Mouse (Mus musculus) embryonic facial prominence, embryonic 15.5 days (tissue): ENCODE results near the gene Tomm40l. TPM values are rescaled to one million over a fixed set of nuclear protein-coding genes. Genes with fewer than 3 reads are reported as not detected.
"Not testable (repeated sequence)": the region's sequence is repeated elsewhere in the genome, so short reads cannot be mapped to it uniquely, and the experiment has no call there.

Experiments
- ATAC-seq: fragments of 200-750 bp; cut with Nextera tagmentation; 2 replicates; pipeline ENCODE4 v1.8.0; 2017; ENCODE audit warnings: low read depth, moderate TSS enrichment; ENCODE audit not compliant: insufficient number of reproducible peaks, low FRiP score, low TSS enrichment
- H3K27ac ChIP-seq: fragments of 300-500 bp; sonication (generic); replicated peaks from 2 replicates; pipeline ENCODE4 v1.5.1; 2015; ENCODE audit warnings: mild to moderate bottlenecking, inconsistent platforms
- H3K27me3 ChIP-seq: fragments of 300-500 bp; sonication (generic); 2 replicates; pipeline ENCODE4 v1.6.1; 2015; ENCODE audit warnings: inconsistent platforms
- H3K36me3 ChIP-seq: fragments of 300-500 bp; sonication (generic); 2 replicates; pipeline ENCODE4 v1.6.1; 2015; ENCODE audit warnings: mild to moderate bottlenecking, inconsistent platforms
- H3K4me1 ChIP-seq: fragments of 300-500 bp; sonication (generic); 2 replicates; pipeline ENCODE4 v1.6.1; 2015; ENCODE audit warnings: inconsistent platforms
- H3K4me2 ChIP-seq: fragments of 300-500 bp; sonication (generic); replicated peaks from 2 replicates; pipeline ENCODE4 v1.6.1; 2015; ENCODE audit warnings: mild to moderate bottlenecking, inconsistent platforms
- H3K4me3 ChIP-seq: fragments of 300-500 bp; sonication (generic); replicated peaks from 2 replicates; pipeline ENCODE4 v1.5.1; 2015; ENCODE audit warnings: mild to moderate bottlenecking, inconsistent platforms
- H3K9ac ChIP-seq: fragments of 300-500 bp; sonication (generic); 2 replicates; pipeline ENCODE4 v1.6.1; 2015; ENCODE audit warnings: inconsistent platforms
- H3K9me3 ChIP-seq: fragments of 300-500 bp; sonication (generic); replicated peaks from 2 replicates; pipeline ENCODE4 v1.6.1; 2016; ENCODE audit warnings: inconsistent platforms
- WGBS: fragments of 180-500 bp; shearing (Covaris S2); methylation state at CpG from one replicate; pipeline ENCODE4 v1.1.7; 2015; 5-methylcytosine and 5-hydroxymethylcytosine counted together
- polyA plus RNA-seq: library from polyadenylated mRNA; unstranded; fragments of >200 nt; fragmentation: Nextera tagmentation; extraction: Ambion mirVana; gene quantifications from 2 replicates; pipeline ENCODE4 v1.2.1, GENCODE M21; 2015

The Tomm40l gene
- polyA plus RNA-seq, 1 experiment from 2014 or later: 30.0 TPM

DNA sequence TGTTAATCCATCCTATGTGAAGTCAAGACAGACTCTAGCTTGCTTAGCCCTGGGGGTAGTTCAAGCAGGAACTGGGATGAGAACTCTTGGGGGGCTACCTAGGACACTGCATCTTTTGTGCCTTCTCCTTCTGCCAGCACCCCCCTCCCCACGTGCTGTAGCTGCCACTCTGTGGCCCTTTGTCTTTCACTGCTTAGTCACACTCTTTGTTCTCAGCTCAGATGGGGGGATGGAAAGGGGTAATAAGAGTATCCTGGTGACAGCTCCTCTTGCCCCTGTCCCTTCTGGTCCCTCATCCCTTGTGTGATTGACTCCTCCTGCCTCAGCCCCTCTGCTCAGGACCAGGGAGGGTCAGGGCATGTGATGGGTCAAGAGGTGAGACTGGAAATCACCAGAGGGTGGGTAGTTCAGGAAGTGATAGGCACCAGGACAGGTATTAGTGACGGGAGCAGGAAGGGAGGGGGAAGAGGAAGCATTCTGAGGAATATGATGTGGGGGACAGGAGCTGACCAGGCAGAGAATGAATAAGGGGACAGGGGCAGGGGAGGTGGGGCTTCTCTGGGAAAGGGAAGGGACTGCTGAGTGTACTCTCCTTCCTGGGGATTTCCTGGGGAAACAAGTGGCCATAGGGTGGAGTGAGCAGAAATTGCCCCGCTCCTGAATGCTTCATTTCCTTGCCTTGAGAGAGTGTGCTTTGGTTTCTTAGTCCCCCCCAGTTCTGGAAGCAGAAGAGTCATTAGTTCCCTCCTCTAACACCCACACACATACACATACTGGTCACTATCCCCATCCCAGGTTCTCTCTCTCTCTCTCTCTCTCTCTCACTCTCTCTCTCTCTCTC, 26.3 kb upstream of the Tomm40l start:
- no peak for ATAC-seq
- WGBS: 40% methylated on average over 3 of the region's 3 CpGs
- no peak overlapping the region for H3K4me2 ChIP-seq
- peaks cover 13% of the 10 kb centered on the region for H3K36me3 ChIP-seq
- H3K4me1 ChIP-seq: peaks cover 74% of the 10 kb centered on the region
- no peaks in the 10 kb centered on the region for H3K9me3 ChIP-seq
- H3K27ac ChIP-seq: peak overlapping the region; percentile 97
- H3K4me3 ChIP-seq: no peak overlapping the region
- H3K27me3 ChIP-seq: no peaks in the 10 kb centered on the region
- no peak overlapping the region for H3K9ac ChIP-seq

DNA sequence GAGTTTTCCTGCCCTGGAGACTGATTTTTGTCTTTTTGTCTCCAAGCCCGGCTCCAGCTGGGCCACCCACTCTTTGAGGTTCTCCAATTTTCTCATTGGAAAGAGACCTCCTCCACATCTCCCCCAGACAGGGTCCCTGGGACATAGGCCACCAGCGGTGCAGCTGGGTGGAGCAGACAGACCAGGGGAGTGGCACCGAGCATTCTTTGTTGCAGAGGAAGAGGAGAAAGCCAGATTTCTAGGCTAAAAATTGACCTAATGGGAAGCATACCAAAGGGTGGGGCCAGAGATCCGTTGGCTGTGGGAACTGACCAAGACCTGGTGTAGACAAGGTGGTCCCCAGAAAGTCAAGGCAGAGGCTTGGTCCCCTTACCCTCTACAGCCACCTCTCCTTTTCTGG, 25.6 kb upstream of the Tomm40l start:
- WGBS: 10% methylated on average over 4 of the region's 4 CpGs
- Histone ChIP-seq H3K4me3 (peak overlapping the region; percentile 59), H3K27ac (peak overlapping the region; percentile 97), H3K9ac (no peak overlapping the region), H3K36me3 (peaks cover 18% of the 10 kb centered on the region), H3K9me3 (no peaks in the 10 kb centered on the region), H3K27me3 (no peaks in the 10 kb centered on the region), H3K4me2 (peak overlapping the region; percentile 67), H3K4me1 (peaks cover 68% of the 10 kb centered on the region)
- no peak for ATAC-seq

DNA sequence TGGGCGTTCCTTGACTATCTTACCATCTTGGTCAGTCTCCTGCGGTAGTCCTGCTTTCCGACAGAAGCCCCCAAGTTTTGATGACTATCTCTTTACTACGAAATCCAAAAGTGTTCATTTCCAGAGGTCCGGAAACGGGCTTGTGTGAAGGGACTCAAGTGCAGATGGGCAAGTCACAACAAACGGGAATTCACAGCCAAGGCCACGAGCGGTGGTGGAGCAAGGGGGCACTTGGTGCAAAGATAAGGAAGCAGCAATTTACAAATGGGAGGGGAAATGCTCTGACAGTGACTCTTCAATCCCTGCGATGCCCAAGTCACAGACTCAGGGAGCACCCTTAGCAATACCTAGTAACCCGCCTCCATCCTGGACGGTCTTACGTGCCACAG, 25.1 kb upstream of the Tomm40l start:
- Histone ChIP-seq H3K4me3 (peak overlapping the region; percentile 59), H3K4me2 (peak overlapping the region; percentile 67), H3K9me3 (no peaks in the 10 kb centered on the region), H3K9ac (no peak overlapping the region), H3K4me1 (peaks cover 63% of the 10 kb centered on the region), H3K27ac (peak overlapping the region; percentile 97), H3K36me3 (peaks cover 23% of the 10 kb centered on the region), H3K27me3 (no peaks in the 10 kb centered on the region)
- no peak for ATAC-seq
- 7% methylated on average over 13 of the region's 13 CpGs for WGBS

DNA sequence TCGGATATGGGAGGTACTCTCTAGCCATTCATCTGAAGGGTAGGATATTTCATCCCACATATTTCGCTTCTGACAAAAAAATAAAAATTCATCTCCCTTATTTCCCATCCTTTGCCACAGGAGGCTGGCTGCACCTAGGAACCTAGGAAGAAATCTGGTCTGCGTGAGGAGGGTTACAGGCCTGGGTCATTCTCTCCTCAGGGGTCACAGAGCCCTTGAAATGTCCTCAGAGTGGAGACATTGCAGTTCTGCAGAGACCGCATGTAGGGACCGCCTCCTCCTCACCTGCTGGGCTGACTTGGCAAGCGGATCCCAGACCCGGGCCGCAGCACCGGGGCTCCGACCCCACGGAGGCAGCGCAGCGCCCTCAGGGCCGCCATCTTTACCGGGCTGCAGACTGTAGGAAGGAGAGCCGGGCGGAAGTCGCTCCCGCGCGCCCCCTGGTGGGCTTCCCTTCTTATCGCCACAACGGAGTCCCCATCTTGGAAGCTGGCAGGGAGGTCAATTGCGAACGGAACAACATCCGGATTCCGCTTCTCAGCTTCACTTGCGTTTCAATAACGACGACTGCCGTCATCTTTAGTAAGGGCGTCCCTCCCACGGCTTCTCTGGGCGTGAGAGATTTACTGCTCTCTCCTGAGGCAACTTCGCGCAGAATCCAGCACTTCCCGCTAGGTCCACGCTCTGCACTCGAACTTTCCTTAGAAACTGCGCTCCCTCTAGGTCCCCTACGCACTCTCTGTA, 24.6 kb upstream of the Tomm40l start:
- Histone ChIP-seq H3K36me3 (peaks cover 29% of the 10 kb centered on the region), H3K4me3 (peak overlapping the region; percentile 59), H3K9me3 (no peaks in the 10 kb centered on the region), H3K4me1 (peaks cover 57% of the 10 kb centered on the region), H3K9ac (peak overlapping the region; percentile 63), H3K4me2 (peak overlapping the region; percentile 67), H3K27ac (peak overlapping the region; percentile 97), H3K27me3 (no peaks in the 10 kb centered on the region)
- ATAC-seq: peak; percentile 87
- WGBS: under 1% methylated on average over 41 of the region's 41 CpGs

DNA sequence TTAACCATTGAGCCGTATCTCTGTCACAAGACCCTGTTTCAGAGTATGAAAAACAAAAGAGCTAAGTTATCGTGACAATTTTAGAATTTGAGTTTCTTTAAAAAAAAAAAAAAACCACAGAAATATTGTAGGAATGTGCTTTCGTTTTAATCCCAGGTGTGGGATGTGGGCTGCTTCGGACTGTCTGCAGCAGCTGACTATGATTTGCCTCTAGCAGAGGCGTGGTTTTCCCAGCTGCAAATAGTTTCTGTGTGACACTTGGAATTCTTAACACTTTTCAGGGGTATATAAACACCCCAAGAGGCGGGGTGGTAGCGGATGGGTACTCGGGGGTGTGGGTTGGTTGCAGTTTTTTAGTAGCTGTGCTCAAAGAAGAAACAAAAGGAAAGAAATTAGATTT, 23.0 kb upstream of the Tomm40l start:
- Histone ChIP-seq H3K9me3 (no peaks in the 10 kb centered on the region), H3K4me2 (no peak overlapping the region; the same call in 1 of the 2 replicates), H3K27me3 (no peaks in the 10 kb centered on the region), H3K36me3 (peaks cover 43% of the 10 kb centered on the region), H3K4me1 (peaks cover 42% of the 10 kb centered on the region), H3K4me3 (no peak overlapping the region), H3K9ac (no peak overlapping the region), H3K27ac (no peak overlapping the region)
- 55% methylated on average over 8 of the region's 8 CpGs for WGBS
- ATAC-seq: no peak

DNA sequence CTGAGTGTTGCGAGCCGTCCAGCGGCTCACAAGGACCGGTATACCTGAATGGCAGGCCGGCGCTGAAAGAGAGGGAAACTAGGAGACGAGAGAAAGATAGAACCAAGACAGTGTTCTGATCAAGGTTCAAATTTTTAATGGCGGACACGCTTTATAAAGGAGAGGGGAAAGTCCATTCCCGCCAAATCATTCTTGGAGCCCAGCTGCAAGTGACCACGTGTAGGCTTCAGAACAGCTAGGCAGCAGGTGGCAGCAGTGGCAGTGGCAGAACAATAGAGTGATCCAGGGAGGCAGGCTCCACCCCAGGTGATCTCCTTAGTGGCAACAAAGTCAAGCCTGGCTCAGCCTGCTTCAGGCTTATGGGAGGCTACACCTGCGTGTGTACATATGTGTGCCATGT, 19.6 kb upstream of the Tomm40l start:
- H3K9me3 ChIP-seq, ATAC-seq, H3K9ac ChIP-seq, H3K27ac ChIP-seq, H3K4me2 ChIP-seq, H3K4me3 ChIP-seq, H3K27me3 ChIP-seq: not testable (repeated sequence)
- Histone ChIP-seq H3K4me1 (peaks cover 11% of the 10 kb centered on the region), H3K36me3 (peaks cover 76% of the 10 kb centered on the region)
- 83% methylated on average over 12 of the region's 12 CpGs for WGBS

DNA sequence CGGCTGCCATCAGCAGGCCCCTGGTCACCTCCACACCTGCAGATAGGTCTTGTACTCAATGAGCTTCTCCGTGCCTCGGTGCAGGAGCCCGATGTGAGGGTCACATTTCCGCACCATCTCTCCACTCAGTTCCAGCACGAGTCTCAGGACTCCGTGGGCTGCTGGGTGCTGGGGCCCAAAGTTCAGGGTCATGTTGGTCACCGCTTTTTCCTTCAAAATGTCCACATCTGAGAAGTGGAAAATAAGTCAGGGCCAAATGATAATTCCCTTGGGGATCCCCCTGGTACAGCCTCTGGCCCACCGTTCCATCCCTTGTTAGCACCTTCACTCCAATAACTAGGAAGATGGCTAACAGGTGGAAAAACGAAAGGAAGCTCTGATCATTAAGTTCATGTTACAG, 18.6 kb upstream of the Tomm40l start:
- H3K9me3 ChIP-seq: no peaks in the 10 kb centered on the region
- no peak overlapping the region for H3K9ac ChIP-seq
- peaks cover 6% of the 10 kb centered on the region for H3K4me1 ChIP-seq
- no peak overlapping the region for H3K27ac ChIP-seq
- ATAC-seq: no peak
- H3K36me3 ChIP-seq: peaks cover 86% of the 10 kb centered on the region
- H3K27me3 ChIP-seq: no peaks in the 10 kb centered on the region
- H3K4me2 ChIP-seq: no peak overlapping the region
- 89% methylated on average over 10 of the region's 10 CpGs for WGBS
- no peak overlapping the region for H3K4me3 ChIP-seq

DNA sequence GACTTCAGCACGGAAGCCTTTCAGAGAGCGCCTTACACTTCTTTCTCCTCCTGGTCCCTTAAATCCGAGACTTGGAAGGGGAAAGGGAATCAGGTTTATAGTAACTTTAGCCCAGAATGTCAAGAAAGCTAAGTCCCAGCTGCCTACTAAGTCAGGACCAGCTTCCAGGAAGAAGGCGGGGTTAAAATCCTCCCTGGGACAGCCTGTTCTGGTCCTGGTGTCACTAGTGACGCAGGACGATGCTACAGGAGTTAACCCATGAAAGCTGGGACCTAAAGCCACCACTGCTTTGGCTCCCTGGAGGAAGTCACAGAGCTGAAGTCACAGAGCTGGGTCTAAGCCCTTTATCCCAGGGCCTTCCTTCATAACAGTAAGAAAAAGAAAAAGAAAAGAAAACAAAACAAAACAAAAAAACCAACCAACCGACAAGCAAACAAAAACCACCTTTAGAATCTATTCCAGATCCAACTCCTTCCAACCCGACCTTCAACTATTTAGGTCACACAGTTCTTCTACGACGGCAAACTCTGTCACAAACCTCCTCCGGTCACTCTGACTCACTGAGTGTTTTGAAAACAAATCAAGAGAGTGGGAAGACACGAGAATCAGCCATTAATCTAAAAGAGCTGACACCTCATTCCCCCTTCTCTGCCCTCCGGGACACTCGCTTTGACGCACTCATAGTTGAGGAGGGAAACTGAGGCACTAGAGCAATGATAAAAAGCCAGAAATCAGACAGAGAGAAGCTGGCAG, 17.9 kb upstream of the Tomm40l start:
- Histone ChIP-seq H3K27me3 (no peaks in the 10 kb centered on the region), H3K9me3 (no peaks in the 10 kb centered on the region), H3K27ac (no peak overlapping the region), H3K9ac (no peak overlapping the region), H3K4me1 (no peaks in the 10 kb centered on the region), H3K4me3 (no peak overlapping the region), H3K4me2 (no peak overlapping the region), H3K36me3 (peaks cover 89% of the 10 kb centered on the region)
- no peak for ATAC-seq
- 74% methylated on average over 15 of the region's 15 CpGs for WGBS

DNA sequence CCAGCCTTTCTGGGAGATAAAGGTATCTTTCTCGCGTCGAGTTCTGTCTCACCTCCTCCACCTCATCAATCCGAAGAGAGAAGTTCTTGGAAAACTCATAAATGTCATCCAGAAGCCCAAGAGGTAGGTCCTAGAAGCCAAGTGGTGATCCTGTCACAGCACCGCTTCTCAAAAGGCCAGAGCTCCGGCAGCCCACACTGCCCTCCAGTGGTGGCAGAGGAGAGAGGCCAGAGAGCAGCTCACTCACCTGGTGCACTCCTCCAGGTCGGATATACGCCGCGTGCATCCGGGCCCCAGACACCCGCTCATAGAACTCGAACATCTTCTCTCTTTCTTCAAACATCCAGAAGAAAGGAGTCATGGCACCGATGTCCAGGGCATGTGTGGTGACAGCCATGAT, 16.1 kb upstream of the Tomm40l start:
- H3K27me3 ChIP-seq: no peaks in the 10 kb centered on the region
- no peak for ATAC-seq
- no peaks in the 10 kb centered on the region for H3K9me3 ChIP-seq
- H3K36me3 ChIP-seq: peaks cover 95% of the 10 kb centered on the region
- WGBS: 68% methylated on average over 14 of the region's 14 CpGs
- no peaks in the 10 kb centered on the region for H3K4me1 ChIP-seq
- H3K4me2 ChIP-seq: no peak overlapping the region
- H3K27ac ChIP-seq: no peak overlapping the region
- H3K4me3 ChIP-seq: no peak overlapping the region
- H3K9ac ChIP-seq: no peak overlapping the region

DNA sequence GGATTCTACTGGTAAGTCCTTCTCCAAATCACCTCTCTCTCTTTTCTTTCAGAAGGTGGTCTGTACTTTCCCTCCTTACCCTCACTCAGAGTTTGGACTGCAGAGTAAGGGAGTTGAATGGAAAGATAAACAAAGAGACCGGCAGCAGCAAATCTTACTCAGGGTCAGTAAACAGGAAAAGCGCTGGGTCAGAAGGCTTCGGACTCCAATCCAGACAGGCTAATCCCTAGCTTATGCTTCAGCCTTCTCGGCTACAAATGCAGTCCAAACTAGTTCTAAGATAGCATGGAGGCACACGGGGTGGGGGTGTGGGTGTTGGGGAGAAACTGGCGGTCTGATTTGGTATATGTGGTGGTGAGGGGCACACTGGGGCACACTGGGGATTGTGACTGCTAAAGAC, 15.1 kb upstream of the Tomm40l start:
- Histone ChIP-seq H3K27me3 (no peaks in the 10 kb centered on the region), H3K36me3 (peaks cover 89% of the 10 kb centered on the region), H3K27ac (no peak overlapping the region), H3K4me3 (no peak overlapping the region), H3K9ac (no peak overlapping the region), H3K4me1 (no peaks in the 10 kb centered on the region), H3K9me3 (no peaks in the 10 kb centered on the region), H3K4me2 (no peak overlapping the region)
- 91% methylated on average over 6 of the region's 6 CpGs for WGBS
- no peak for ATAC-seq

DNA sequence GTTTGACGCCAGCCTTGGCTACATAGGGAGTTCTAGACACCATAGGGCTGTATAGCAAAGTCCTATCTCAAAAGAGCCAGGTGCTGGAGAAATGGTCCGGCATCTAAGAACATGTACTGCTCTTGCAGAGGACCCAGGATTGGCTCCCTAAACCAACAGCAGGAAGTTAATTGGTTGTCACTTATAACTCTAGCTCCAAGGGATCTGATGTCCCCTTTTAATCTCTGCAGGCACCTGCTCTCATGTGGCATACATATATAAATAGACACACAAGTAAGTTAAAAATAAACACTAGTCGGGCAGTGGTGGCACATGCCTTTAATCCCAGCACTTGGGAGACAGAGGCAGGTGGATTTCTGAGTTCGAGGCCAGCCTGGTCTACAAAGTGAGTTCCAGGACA, 13.5 kb upstream of the Tomm40l start:
- WGBS: 80% methylated on average over 4 of the region's 4 CpGs
- H3K9ac ChIP-seq: no peak overlapping the region
- no peak overlapping the region for H3K4me3 ChIP-seq
- peaks cover under 1% of the 10 kb centered on the region; the same call in 1 of the 2 replicates for H3K4me1 ChIP-seq
- H3K36me3 ChIP-seq: peaks cover 73% of the 10 kb centered on the region
- ATAC-seq: no peak
- H3K9me3 ChIP-seq: no peaks in the 10 kb centered on the region
- no peak overlapping the region for H3K4me2 ChIP-seq
- no peaks in the 10 kb centered on the region for H3K27me3 ChIP-seq
- no peak overlapping the region for H3K27ac ChIP-seq
